Mouse (Mus musculus): Measurements from ENCODE around the gene Mrps6.

Mrps6 gene

GRCm38 (mm10) chr16:92120899-92121531 lies 62.9 kb downstream of the Mrps6 start:
- DNase-seq (ENCODE audit: low spot score): no peak

- no peak for DNase-seq (ENCODE audit: low spot score)
Observed at GRCm38 (mm10) chr16:92127226-92127625, 69.2 kb downstream of the Mrps6 start.

- no peak for DNase-seq (ENCODE audit: low spot score)
Observed at GRCm38 (mm10) chr16:92127666-92128065, 69.6 kb downstream of the Mrps6 start.

GRCm38 (mm10) chr16:92129843-92130242 lies 71.8 kb downstream of the Mrps6 start:
- no peak for DNase-seq (ENCODE audit: low spot score)

- no peak for DNase-seq (ENCODE audit: low spot score)
Observed at GRCm38 (mm10) chr16:92132511-92132910, 74.4 kb downstream of the Mrps6 start.

GRCm38 (mm10) chr16:92134148-92134764 lies 76.2 kb downstream of the Mrps6 start:
- DNase-seq (ENCODE audit: low spot score): no peak

GRCm38 (mm10) chr16:92136275-92136674 lies 78.2 kb downstream of the Mrps6 start:
- DNase-seq (ENCODE audit: low spot score): no peak

- DNase-seq (ENCODE audit: low spot score): no peak
Observed at GRCm38 (mm10) chr16:92139386-92140261, 81.6 kb downstream of the Mrps6 start.

- no peak for DNase-seq (ENCODE audit: low spot score)
Observed at GRCm38 (mm10) chr16:92140328-92140727, 82.3 kb downstream of the Mrps6 start.

- no peak for DNase-seq (ENCODE audit: low spot score)
Observed at GRCm38 (mm10) chr16:92141021-92141420, 83.0 kb downstream of the Mrps6 start.

GRCm38 (mm10) chr16:92142426-92143012 lies 84.4 kb downstream of the Mrps6 start:
- DNase-seq (ENCODE audit: low spot score): no peak

- no peak for DNase-seq (ENCODE audit: low spot score)
Observed at GRCm38 (mm10) chr16:92147631-92148366, 89.7 kb downstream of the Mrps6 start.

- DNase-seq (ENCODE audit: low spot score): no peak
Observed at GRCm38 (mm10) chr16:92148367-92148728, 90.3 kb downstream of the Mrps6 start.

GRCm38 (mm10) chr16:92150975-92151374 lies 92.9 kb downstream of the Mrps6 start:
- no peak for DNase-seq (ENCODE audit: low spot score)

GRCm38 (mm10) chr16:92158021-92158455 lies 100.0 kb downstream of the Mrps6 start:
- no peak for DNase-seq (ENCODE audit: low spot score)

GRCm38 (mm10) chr16:92158461-92159091 lies 100.5 kb downstream of the Mrps6 start:
- DNase-seq (ENCODE audit: low spot score): no peak

GRCm38 (mm10) chr16:92159114-92159513 lies 101.0 kb downstream of the Mrps6 start:
- no peak for DNase-seq (ENCODE audit: low spot score)

Data from c-Kit-positive CD71-positive TER-119-positive erythroid progenitor cells, embryonic 14.5 days (primary cell).